Mouse (Mus musculus) lung, adult 2 months (tissue): Measurements from ENCODE around the gene Wbp1l.

Source experiments
- CTCF ChIP-seq: fragments of 200-500 bp; IDR thresholded peaks from 2 replicates; pipeline ENCODE4 v1.5.1; 2011; ENCODE audit warnings: mild to moderate bottlenecking, low read length, control low read depth; ENCODE audit not compliant: insufficient read depth
- POLR2A ChIP-seq: fragments of 200-500 bp; IDR thresholded peaks from 2 replicates; pipeline ENCODE4 v1.6.1; 2011; ENCODE audit warnings: low read depth, mild to moderate bottlenecking, control low read depth, low read length, borderline replicate concordance; ENCODE audit errors: extremely low read depth

DNA sequence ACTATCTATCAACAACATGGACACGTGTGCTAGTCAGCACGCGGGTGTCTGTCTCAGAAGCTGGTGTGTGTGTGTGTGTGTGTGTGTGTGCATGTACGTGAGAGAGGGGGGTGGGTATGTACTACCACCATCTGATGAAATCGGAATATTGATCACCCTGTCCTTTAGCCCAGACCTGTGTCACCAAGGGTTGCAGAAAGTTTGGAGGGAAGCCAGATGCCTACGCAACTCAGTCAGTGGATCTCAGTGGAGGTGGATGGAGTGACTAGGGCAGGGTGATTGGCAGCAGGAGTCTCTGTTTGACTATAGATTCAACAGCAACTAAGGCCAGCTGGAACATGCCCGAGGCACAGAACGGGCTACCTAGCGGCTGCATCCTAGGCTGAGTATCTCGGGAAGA, 69.4 kb downstream of the Wbp1l start:
- TF ChIP-seq POLR2A (no peak), CTCF (no peak)
